Mouse (Mus musculus) MEL (cell line): Measurements from ENCODE around the gene Maff. TPM values are rescaled to one million over a fixed set of nuclear protein-coding genes. Genes with fewer than 3 reads are reported as not detected.

Source experiments
- DNase-seq: peaks from one replicate; pipeline ENCODE4 v3.0.0; 2011; ENCODE audit warnings: low read depth, low spot score
- H3K27ac ChIP-seq: 2 replicates; pipeline ENCODE4 v1.5.1; 2012; ENCODE audit warnings: low read depth, mild to moderate bottlenecking, control low read depth, low read length, moderate library complexity; ENCODE audit not compliant: control insufficient read depth
- H3K27me3 ChIP-seq, 2 experiments: fragments of 150-350 bp in 1 of 2; sonication (generic) in 1 of 2; 2 replicates each; pipeline ENCODE4 v1.6.1; 2012; ENCODE audit warnings: low read length in 2 of 2, mild to moderate bottlenecking in 2 of 2, improper control_type of control experiment in 1 of 2, moderate library complexity in 1 of 2; ENCODE audit not compliant: insufficient read depth in 2 of 2, control insufficient read depth in 1 of 2
- H3K36me3 ChIP-seq, 2 experiments: 2 replicates each; pipeline ENCODE4 v1.6.1; 2012 to 2014; ENCODE audit warnings: low read length in 2 of 2, improper control_type of control experiment in 1 of 2, inconsistent platforms in 1 of 2, mild to moderate bottlenecking in 1 of 2; ENCODE audit not compliant: insufficient read depth in 2 of 2, control insufficient read depth in 1 of 2
- H3K4me1 ChIP-seq, 2 experiments: fragments of 150-350 bp in 1 of 2; sonication (generic) in 1 of 2; 2 replicates each; pipeline ENCODE4 v1.6.1; 2012; ENCODE audit warnings: low read length in 2 of 2, improper control_type of control experiment in 1 of 2, mild to moderate bottlenecking in 1 of 2; ENCODE audit not compliant: insufficient read depth in 2 of 2, control insufficient read depth in 1 of 2
- H3K4me3 ChIP-seq, 2 experiments: fragments of 150-350 bp in 1 of 2; sonication (generic) in 1 of 2; 2 replicates each; pipeline ENCODE4 v1.5.1; 2012; ENCODE audit warnings: low read depth in 2 of 2, low read length in 2 of 2, mild to moderate bottlenecking in 2 of 2, moderate library complexity in 2 of 2, control low read depth in 1 of 2, improper control_type of control experiment in 1 of 2; ENCODE audit not compliant: control insufficient read depth in 1 of 2, insufficient read depth in 1 of 2
- H3K79me2 ChIP-seq: 2 replicates; pipeline ENCODE4 v1.6.1; 2012; ENCODE audit warnings: mild to moderate bottlenecking, low read length, moderate library complexity; ENCODE audit not compliant: control insufficient read depth, poor library complexity, insufficient read depth
- H3K9ac ChIP-seq: 2 replicates; pipeline ENCODE4 v1.6.1; 2012; ENCODE audit warnings: low read depth, mild to moderate bottlenecking, control low read depth, low read length, moderate library complexity; ENCODE audit not compliant: control insufficient read depth, poor library complexity, severe bottlenecking
- H3K9me3 ChIP-seq: fragments of 150-350 bp; sonication (generic); replicated peaks from 2 replicates; pipeline ENCODE4 v1.6.1; 2012; ENCODE audit warnings: mild to moderate bottlenecking, low read length, improper control_type of control experiment, moderate library complexity; ENCODE audit not compliant: insufficient read depth
- BHLHE40 ChIP-seq: IDR thresholded peaks from 2 replicates; pipeline ENCODE4 v1.6.1; 2012; ENCODE audit warnings: low read depth, mild to moderate bottlenecking, inconsistent platforms, low read length, improper control_type of control experiment, borderline replicate concordance
- CTCF ChIP-seq, 3 experiments: IDR thresholded peaks in 2 of 3; conservative IDR thresholded peaks in 1 of 3; 2 replicates each; pipeline ENCODE4 v1.5.1; 2011 to 2012; ENCODE audit warnings: low read length in 3 of 3, low read depth in 2 of 3, mild to moderate bottlenecking in 2 of 3, improper control_type of control experiment in 1 of 3, inconsistent platforms in 1 of 3, mixed read lengths in 1 of 3, moderate library complexity in 1 of 3; ENCODE audit not compliant: control insufficient read depth in 1 of 3, insufficient read depth in 1 of 3, poor library complexity in 1 of 3, severe bottlenecking in 1 of 3
- E2F4 ChIP-seq: IDR thresholded peaks from 2 replicates; pipeline ENCODE4 v1.6.1; 2011; ENCODE audit warnings: low read depth, low read length, improper control_type of control experiment, borderline replicate concordance
- ELF1 ChIP-seq: IDR thresholded peaks from 2 replicates; pipeline ENCODE4 v1.6.1; 2014; ENCODE audit warnings: low read depth, mild to moderate bottlenecking, inconsistent platforms, low read length, improper control_type of control experiment, moderate library complexity
- ETS1 ChIP-seq: IDR thresholded peaks from 2 replicates; pipeline ENCODE4 v1.6.1; 2012; ENCODE audit warnings: low read depth, mild to moderate bottlenecking, inconsistent platforms, low read length, improper control_type of control experiment, moderate library complexity
- GABPA ChIP-seq: IDR thresholded peaks from 2 replicates; pipeline ENCODE4 v1.6.1; 2012; ENCODE audit warnings: low read depth, mild to moderate bottlenecking, inconsistent platforms, low read length, improper control_type of control experiment, moderate library complexity
- GATA1 ChIP-seq: IDR thresholded peaks from 2 replicates; pipeline ENCODE4 v1.6.1; 2011; ENCODE audit warnings: low read depth, low read length, improper control_type of control experiment
- MAX ChIP-seq: IDR thresholded peaks from 2 replicates; pipeline ENCODE4 v1.6.1; 2011; ENCODE audit warnings: low read length, improper control_type of control experiment
- MAZ ChIP-seq: IDR thresholded peaks from 2 replicates; pipeline ENCODE4 v1.6.1; 2012; ENCODE audit warnings: low read depth, mild to moderate bottlenecking, inconsistent platforms, low read length, improper control_type of control experiment
- MXI1 ChIP-seq: IDR thresholded peaks from 2 replicates; pipeline ENCODE4 v1.6.1; 2011; ENCODE audit warnings: mild to moderate bottlenecking, low read depth, low read length, improper control_type of control experiment
- MYC ChIP-seq: IDR thresholded peaks from 2 replicates; pipeline ENCODE4 v1.6.1; 2011; ENCODE audit warnings: low read depth, mild to moderate bottlenecking, low read length, improper control_type of control experiment, moderate library complexity
- POLR2A ChIP-seq, 2 experiments: IDR thresholded peaks; 2 replicates each; pipeline ENCODE4 v1.6.1; 2011 to 2012; ENCODE audit warnings: low read length in 2 of 2, mild to moderate bottlenecking in 2 of 2, control low read depth in 1 of 2, improper control_type of control experiment in 1 of 2, low read depth in 1 of 2, moderate library complexity in 1 of 2; ENCODE audit not compliant: control insufficient read depth in 1 of 2, insufficient read depth in 1 of 2, poor library complexity in 1 of 2
- POLR2AphosphoS2 ChIP-seq: IDR thresholded peaks from 2 replicates; pipeline ENCODE4 v1.6.1; 2011; ENCODE audit warnings: low read length, improper control_type of control experiment
- RCOR1 ChIP-seq: IDR thresholded peaks from 2 replicates; pipeline ENCODE4 v1.6.1; 2012; ENCODE audit warnings: low read depth, mild to moderate bottlenecking, inconsistent platforms, low read length, improper control_type of control experiment
- TBP ChIP-seq: IDR thresholded peaks from 2 replicates; pipeline ENCODE4 v1.8.0; 2011; ENCODE audit warnings: low read depth, low read length, improper control_type of control experiment
- ZMIZ1 ChIP-seq: IDR thresholded peaks from 2 replicates; pipeline ENCODE4 v1.6.1; 2012; ENCODE audit warnings: low read depth, mild to moderate bottlenecking, inconsistent platforms, low read length, improper control_type of control experiment, moderate library complexity
- polyA plus RNA-seq, 2 experiments: library from polyadenylated mRNA; stranded (reverse) in 1 of 2; unstranded in 1 of 2; fragments of >175 nt in 1 of 2; fragments of >200 nt in 1 of 2; gene quantifications; 2 replicates each; pipeline versions ENCODE4 v1.2.1 to v1.2.4; 2012; ENCODE audit warnings: low replicate concordance in 2 of 2, low read depth in 1 of 2; ENCODE audit not compliant: insufficient read length in 2 of 2, insufficient read depth in 1 of 2, missing spikeins in 1 of 2
- total RNA-seq: library from RNA; depleted of rRNA; stranded (reverse); fragments of 300-350 nt; gene quantifications from 2 replicates; pipeline ENCODE4 v1.2.3, GENCODE M21; 2012

Gene Maff
- total and polyA plus RNA-seq, 3 experiments: 3.3 to 5.8 TPM; not detected in 1

GRCm38 (mm10) chr15:79304832-79305231, 41.6 kb upstream of the Maff start:
- H3K9ac ChIP-seq: no peak overlapping the region
- no peak overlapping the region for H3K4me3 ChIP-seq
- H3K27ac ChIP-seq: no peak overlapping the region
- no peaks in the 10 kb centered on the region; a peak in 1 of 4 replicates for H3K36me3 ChIP-seq
- DNase-seq: no peak
- H3K27me3 ChIP-seq: no peaks in the 10 kb centered on the region
- no peak for TF ChIP-seq GATA1
- TF ChIP-seq ETS1: no peak
- TF ChIP-seq POLR2AphosphoS2: no peak
- no peak for TF ChIP-seq POLR2A (IDR thresholded peaks at IDR 0.05; ENCODE audit: control insufficient read depth in 1 of 2, insufficient read depth in 1 of 2, low read depth in 1 of 2, low read length in 2 of 2, poor library complexity in 1 of 2)
- TF ChIP-seq GABPA: no peak
- TF ChIP-seq RCOR1: no peak
- no peak for TF ChIP-seq MAZ
- TF ChIP-seq E2F4: no peak
- TF ChIP-seq BHLHE40: no peak
- no peak for TF ChIP-seq TBP
- TF ChIP-seq ELF1: no peak
- no peak for TF ChIP-seq ZMIZ1
- TF ChIP-seq CTCF (IDR thresholded peaks at IDR 0.05 in 2 of 3, conservative IDR thresholded peaks at IDR 0.05 in 1 of 3; ENCODE audit: control insufficient read depth in 1 of 3, insufficient read depth in 1 of 3, low read depth in 2 of 3, low read length in 3 of 3, poor library complexity in 1 of 3, severe bottlenecking in 1 of 3): no peak
- H3K4me1 ChIP-seq: no peaks in the 10 kb centered on the region
- no peaks in the 10 kb centered on the region for H3K79me2 ChIP-seq
- H3K9me3 ChIP-seq: no peaks in the 10 kb centered on the region

- H3K36me3 ChIP-seq: no peaks in the 10 kb centered on the region; a peak in 1 of 4 replicates
- TF ChIP-seq POLR2A (IDR thresholded peaks at IDR 0.05; ENCODE audit: control insufficient read depth in 1 of 2, insufficient read depth in 1 of 2, low read depth in 1 of 2, low read length in 2 of 2, poor library complexity in 1 of 2): 0 out of 4 replicates have a peak, but pooled peaks of 1 of the 2 experiments have one; percentile 24
- no peak for TF ChIP-seq MXI1
- TF ChIP-seq MAX: no peak
- H3K4me3 ChIP-seq: no peak overlapping the region
- H3K9ac ChIP-seq: no peak overlapping the region
- no peaks in the 10 kb centered on the region for H3K27me3 ChIP-seq
- H3K79me2 ChIP-seq: no peaks in the 10 kb centered on the region
- no peaks in the 10 kb centered on the region for H3K4me1 ChIP-seq
- H3K9me3 ChIP-seq: no peaks in the 10 kb centered on the region
- no peak for DNase-seq
- no peak overlapping the region for H3K27ac ChIP-seq
Measured at GRCm38 (mm10) chr15:79306043-79306637, 40.3 kb upstream of the Maff start.

GRCm38 (mm10) chr15:79307861-79308260, 38.6 kb upstream of the Maff start:
- H3K4me3 ChIP-seq: no peak overlapping the region
- no peak overlapping the region for H3K27ac ChIP-seq
- H3K9me3 ChIP-seq: no peaks in the 10 kb centered on the region
- H3K79me2 ChIP-seq: no peaks in the 10 kb centered on the region
- no peaks in the 10 kb centered on the region; a peak in 1 of 4 replicates for H3K36me3 ChIP-seq
- no peaks in the 10 kb centered on the region for H3K4me1 ChIP-seq
- no peak for TF ChIP-seq MYC
- TF ChIP-seq, all 39 proteins: peak for 0
- no peaks in the 10 kb centered on the region for H3K27me3 ChIP-seq
- DNase-seq: no peak
- no peak overlapping the region for H3K9ac ChIP-seq
